Mouse (Mus musculus): Measurements from ENCODE around the gene Riok2. TPM values are rescaled to one million over a fixed set of nuclear protein-coding genes. Genes with fewer than 3 reads are reported as not detected.

Gene Riok2
- polyA plus RNA-seq, 1 experiment = 9.4 TPM

DNA sequence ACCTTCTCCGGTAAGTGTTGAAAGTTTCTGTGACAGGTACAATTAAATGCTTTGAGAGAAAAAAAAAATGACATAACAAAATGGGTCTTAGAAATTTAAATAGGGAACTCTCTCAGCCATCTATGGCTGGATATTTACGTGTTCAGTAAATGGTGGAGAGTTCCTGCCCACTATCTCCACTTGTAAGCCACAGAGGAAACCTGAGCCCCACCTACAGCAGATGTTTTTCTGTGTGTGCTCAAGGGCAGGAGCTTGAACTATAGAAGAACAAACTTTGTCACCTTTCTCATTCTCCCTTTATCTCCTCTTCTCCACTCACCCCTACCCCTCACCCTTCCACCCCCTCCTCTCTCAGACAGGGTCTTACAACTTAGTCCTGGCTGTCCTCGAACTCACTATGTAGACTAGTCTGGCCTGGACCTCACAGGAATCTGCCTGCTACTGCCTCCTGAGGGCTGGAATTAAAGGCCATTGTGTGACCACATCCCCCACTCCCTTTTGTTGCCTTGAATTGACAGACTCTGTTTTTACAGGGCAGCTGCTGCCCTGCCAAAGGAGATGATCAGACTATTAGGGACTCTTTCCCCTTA lies 70.3 kb downstream of the Riok2 start:
- no peaks in the 10 kb centered on the region for H3K36me3 ChIP-seq (ENCODE audit: control insufficient read depth, insufficient read depth, low read length)
- TF ChIP-seq CTCF (conservative IDR thresholded peaks at IDR 0.05; ENCODE audit: insufficient read depth, insufficient read length, low read depth, low read length) (no peak), POLR2A (IDR thresholded peaks at IDR 0.05; ENCODE audit: low read depth, low read length) (no peak)
- no peak overlapping the region for H3K4me3 ChIP-seq (ENCODE audit: insufficient read depth, low read depth, low read length)
- H3K27me3 ChIP-seq (replicated peaks; ENCODE audit: control insufficient read depth, insufficient read depth, low read length) = no peaks in the 10 kb centered on the region
- no peak overlapping the region for H3K27ac ChIP-seq (ENCODE audit: insufficient read depth, low read depth, low read length)
- 85% methylated on average over 3 of the region's 3 CpGs for WGBS
- H3K4me1 ChIP-seq (ENCODE audit: control insufficient read depth, insufficient read depth, low read length) = no peaks in the 10 kb centered on the region
- DNase-seq = no peak

Other genes with a start within 250 kb of the Riok2 start
- 0.94 and 1.0 TPM in 2 replicates for gene Lix1, start 28.4 kb downstream of the Riok2 start, polyA plus RNA-seq (2012; rRNA removed)